Mouse (Mus musculus) cerebellum, postnatal 25 days (tissue): ENCODE results near the gene Eno2.
"Not testable (repeated sequence)": the region's sequence is repeated elsewhere in the genome, so short reads cannot be mapped to it uniquely, and the experiment has no call there.

ENCODE experiments used
- DNase-seq, 2 experiments: peaks; one replicate each; pipeline ENCODE4 v3.0.0; 2021; ENCODE audit warnings: mixed read lengths in 2 of 2

Eno2 gene

DNA sequence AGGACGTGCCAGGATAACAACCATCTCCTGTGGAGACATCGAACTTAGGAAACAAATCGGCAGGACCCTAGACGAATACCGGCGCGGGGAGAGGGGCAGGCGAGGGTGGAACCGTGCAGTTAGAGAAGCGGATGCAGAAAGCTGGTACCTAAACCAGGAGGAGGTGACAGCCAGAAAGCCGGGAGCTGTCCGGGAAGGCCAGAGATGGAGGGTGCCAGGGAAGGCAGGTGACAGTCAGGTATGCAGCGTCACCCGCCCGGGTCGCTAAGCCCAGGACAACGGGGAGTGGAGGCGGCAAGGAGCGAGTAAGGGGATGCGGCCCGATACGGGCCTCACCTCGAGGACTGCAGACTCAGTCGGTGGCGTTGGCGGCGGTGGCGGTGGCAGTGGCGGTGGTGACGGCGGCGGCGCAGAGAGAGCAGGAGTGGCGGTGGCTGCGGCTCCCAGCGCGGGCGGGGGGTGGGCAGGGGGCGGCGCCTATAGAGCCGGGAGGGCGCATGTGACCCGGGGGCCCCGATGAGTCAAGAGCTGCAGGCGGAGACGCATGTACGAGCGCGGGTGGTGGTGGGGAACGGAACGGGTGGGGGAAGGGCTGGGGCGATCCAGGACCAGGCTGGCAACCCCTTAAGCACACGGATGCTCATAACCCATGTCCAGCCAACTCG lies at the start of gene Eno2:
Eno2 (minus strand) TSS at position 573 of the 665 bp plus-strand sequence.
- DNase-seq = peak; percentile 85 to 94

GRCm38 (mm10) chr6:124817971-124818370 lies 48.5 kb upstream of the Eno2 start:
- DNase-seq = no peak

GRCm38 (mm10) chr6:124817563-124817962 lies 48.1 kb upstream of the Eno2 start:
- no peak for DNase-seq

- no peak for DNase-seq
Observed at GRCm38 (mm10) chr6:124817125-124817524, 47.7 kb upstream of the Eno2 start.

- no peak for DNase-seq
Observed at GRCm38 (mm10) chr6:124816611-124817010, 47.1 kb upstream of the Eno2 start.

GRCm38 (mm10) chr6:124814858-124815774 lies 45.6 kb upstream of the Eno2 start:
- DNase-seq = no peak

DNA sequence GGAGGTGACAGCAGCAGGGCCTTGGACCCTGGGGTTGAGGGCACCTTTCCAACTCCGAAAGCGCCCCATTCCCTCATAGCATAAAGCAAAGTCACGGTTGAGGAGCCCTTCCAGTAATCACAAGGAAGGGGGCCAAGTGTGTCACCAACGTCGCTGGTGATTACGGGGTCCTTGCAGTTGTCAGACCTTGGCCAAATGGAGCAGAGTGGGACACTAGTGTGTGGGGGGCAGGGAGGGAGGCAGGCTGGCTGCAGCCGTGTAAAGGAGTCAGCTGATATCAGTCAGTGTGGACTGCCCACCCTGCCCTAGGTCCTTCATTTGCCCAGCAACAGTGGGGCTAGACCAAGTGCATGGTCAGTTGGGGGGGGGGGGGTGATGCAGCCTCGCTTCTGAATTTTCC lies 45.0 kb upstream of the Eno2 start:
- no peak for DNase-seq

- peak; percentile 93 to 94 for DNase-seq
Observed at GRCm38 (mm10) chr6:124813933-124814332, 44.5 kb upstream of the Eno2 start, which contains the start of gene Tpi1. Gene Tpi1 (minus strand): TSS chr6:124814296.

DNA sequence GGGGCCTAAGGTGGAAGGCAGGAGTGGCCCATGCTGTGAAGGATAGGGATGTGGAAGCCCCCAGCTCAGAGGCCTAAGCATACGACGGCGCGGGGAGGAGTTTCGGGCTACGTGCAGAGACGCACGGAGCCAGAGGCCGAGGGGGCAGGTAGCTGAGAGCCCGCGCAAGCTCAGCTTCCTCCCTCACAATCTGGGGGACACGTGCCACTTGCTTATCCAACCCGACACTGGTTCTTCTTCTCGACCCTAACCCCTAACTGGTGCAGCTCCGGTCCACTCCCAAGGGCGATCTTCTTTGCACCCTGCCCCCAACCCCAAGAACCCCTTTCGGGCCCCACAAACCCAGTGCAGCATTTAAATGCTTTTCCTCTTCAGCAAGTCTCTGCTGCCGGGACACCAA lies 44.0 kb upstream of the Eno2 start:
- DNase-seq = peak; percentile 79 to 86

DNA sequence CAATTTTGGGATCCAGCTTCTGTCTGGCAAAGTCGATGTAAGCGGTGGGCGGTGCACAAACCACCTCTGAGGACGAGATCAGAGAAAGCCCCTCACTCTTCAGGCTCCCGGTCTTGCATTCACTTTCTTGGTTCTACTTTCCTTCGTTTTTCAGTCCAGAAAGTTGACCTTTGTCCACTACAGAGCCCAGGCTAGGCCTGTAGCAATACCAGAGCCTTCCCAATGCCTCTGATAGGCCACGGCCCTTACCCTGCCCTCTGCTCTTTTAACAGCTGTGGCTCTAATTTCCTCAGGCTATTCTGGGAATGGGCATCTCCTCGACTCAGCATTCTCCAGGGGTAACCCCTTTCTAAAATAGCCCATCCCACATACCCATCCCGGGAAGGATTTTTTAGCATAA lies 43.4 kb upstream of the Eno2 start:
- peak in 1 of 2 experiments; percentile 48 for DNase-seq

DNA sequence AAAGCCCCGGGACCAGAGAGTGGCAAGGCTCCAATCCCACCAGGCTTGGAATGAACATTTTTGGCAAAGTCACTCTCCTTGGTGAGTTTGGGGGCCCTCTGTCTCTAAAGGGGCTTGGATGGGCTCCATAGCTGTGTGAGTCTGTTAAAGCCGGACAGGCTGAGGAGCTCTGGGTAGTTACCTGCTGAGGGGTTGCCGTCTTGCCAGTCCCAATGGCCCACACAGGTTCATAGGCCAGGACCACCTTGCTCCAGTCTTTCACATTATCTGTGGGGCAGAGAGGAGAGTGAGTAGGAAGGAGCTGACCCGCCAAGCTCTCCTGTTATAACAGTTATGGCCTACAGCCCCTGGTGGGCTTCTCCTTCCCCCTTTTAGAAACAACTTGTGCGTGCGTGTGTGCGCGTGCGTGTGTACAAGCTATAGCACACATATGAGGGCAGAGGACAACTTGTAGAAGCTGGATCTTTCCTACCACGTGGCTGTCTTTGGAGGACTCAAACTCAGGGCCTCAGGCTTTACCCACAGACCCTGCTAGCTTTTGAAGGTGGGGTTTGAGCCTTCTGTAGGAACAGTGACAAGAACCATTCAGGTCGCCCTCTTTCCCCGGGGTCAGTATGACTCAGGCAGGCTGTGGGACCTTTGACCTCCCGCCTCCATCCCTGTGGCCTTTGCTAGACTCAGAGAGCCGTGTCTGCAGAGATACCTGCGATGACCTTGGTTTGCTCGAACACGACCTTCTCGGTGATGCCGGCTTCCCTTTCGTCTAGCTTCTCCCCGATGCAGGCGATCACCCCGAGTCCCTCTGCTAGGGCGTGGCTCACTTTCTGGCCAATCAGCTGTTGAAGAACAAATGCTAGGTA lies 42.5 kb upstream of the Eno2 start:
- no peak for DNase-seq

- DNase-seq = no peak
Observed at GRCm38 (mm10) chr6:124811403-124811665, 41.9 kb upstream of the Eno2 start.

DNA sequence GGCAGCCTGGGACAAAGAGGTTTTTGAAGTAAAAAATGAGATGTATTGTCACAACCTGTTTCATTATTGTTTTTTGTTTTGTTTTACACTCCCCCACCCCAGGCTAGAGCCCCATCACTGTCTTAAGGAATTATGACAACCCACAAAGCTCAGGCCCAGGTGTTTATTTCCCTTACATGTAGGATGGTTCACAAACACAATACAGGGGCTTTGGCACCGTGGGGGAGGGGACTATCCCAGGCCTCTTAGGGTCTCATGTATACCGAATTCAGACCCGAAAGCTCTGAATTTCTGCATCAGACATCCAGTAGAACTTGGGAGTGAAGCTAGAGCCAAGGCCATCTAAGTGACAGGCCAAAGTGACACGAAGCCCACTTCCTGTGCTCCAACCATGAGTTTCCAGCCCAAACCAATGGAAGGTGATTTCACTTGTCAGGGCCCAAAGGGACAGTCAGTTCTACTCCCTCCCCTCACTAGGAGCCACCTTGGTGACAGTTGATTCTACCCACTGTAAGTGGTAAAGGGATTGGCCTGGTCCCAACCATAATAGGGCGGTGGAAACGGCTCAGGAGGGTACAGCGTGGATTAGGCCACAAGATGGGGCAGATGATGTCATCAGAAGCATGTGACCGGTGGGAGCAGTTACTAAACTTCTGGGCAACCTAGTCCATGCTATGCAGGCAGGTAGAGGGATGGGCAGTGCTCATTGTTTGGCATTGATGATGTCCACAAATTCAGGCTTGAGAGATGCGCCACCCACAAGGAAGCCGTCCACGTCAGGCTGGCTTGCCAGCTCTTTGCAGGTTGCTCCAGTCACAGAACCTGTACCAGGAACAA lies 41.3 kb upstream of the Eno2 start:
- DNase-seq = not testable (repeated sequence)

DNA sequence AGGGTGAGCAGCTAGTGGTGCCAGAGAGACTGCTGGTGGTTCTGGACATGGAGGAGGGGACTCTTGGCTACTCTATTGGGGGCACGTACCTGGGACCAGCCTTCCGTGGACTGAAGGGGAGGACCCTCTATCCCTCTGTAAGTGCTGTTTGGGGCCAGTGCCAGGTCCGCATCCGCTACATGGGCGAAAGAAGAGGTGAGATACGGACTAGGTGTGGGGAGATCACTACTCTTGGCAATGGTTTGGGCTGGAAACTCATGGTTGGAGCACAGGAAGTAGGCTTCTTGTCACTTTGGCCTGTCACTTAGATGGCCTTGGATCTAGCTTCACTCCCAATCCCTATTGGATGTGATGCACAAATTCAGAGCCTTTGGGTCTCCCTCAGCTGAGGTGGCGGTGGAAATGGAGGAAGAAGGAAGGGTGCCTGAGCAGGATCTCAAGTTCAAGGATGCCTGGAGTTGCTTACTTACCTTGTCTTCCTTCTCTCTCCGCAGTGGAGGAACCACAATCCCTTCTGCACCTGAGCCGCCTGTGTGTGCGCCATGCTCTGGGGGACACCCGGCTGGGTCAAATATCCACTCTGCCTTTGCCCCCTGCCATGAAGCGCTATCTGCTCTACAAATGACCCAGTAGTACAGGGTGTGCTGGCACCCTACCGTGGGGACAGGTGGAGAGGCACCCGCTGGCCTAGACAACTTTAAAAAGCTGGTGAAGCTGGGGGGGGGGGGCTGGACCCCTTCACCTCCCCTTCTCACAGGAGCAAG lies 40.5 kb upstream of the Eno2 start:
- peak; percentile 29 to 49 for DNase-seq

DNA sequence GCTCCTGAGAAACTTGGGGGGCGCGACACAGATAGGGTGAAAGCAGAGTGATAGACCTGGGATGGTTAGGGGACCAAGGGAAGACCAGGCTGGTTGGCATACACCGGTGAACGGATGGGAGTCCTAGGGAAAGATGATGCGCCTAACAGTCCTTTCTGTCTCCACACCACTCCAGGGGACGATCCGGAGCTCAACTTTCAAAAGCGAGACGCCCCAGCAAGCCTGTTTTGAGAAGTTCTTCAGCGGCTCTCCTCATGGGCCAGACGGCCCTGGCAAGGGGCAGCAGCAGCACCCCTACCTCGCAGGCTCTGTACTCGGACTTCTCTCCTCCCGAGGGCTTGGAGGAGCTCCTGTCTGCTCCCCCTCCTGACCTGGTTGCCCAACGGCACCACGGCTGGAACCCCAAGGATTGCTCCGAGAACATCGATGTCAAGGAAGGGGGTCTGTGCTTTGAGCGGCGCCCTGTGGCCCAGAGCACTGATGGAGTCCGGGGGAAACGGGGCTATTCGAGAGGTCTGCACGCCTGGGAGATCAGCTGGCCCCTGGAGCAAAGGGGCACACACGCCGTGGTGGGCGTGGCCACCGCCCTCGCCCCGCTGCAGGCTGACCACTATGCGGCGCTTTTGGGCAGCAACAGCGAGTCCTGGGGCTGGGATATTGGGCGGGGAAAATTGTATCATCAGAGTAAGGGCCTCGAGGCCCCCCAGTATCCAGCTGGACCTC lies 39.7 kb upstream of the Eno2 start:
- peak; percentile 90 to 93 for DNase-seq

DNA sequence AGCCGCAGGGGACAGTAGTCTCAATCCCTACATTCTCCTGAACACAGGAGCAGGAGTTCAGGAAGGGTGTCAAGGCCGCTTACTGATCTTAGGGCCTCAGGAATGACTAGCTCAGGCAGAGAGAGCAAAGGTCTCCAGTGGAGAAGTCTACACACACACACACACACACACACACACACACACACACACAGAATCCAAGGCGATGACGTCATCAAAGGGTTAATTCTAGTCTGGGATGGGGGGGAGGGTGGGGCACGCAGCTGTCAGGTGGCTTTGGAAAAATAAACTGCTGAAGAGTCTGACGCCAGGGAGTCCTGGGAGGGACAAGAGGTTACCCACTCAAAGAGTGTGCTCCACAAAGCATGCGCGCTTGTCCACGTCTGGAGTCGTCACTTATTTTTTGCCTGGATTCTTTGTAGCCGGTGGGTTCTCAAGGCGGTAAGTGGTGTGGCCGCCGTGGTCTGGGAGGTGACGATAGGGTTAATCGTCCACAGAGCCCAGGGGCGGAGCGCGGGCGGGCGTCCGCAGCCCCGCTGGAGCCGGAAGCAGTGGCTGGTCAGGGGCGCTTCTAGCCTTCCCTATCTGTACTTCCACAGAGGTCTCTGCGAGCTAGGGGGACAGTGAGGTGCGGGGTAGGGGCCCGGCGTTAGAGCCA lies 39.0 kb upstream of the Eno2 start, which contains the start of gene Spsb2:
Spsb2 (plus strand) TSS at position 304 of the 655 bp plus-strand sequence.
- peak; percentile 76 to 79 for DNase-seq

DNA sequence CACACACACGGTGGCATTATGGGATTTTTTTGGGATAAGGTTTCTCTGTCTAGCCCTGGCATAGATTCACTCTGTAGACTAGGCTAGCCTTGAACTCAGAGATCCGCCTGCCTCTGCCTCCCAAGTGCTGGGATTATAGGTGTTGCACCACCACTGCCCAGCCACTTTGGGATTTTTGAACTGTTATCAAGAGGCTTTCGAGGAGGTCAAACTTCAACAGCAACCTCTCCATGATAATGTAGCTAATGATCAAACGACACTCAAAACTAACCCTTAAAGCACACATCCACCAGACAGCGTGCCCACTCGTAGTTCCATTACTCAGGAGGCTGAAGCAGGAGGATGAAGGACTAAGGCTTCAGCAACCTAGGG lies 38.5 kb upstream of the Eno2 start:
- peak in 1 of 2 experiments; percentile 14 for DNase-seq

GRCm38 (mm10) chr6:124807366-124807765 lies 37.9 kb upstream of the Eno2 start:
- DNase-seq = peak in 1 of 2 experiments; percentile 15

- peak in 1 of 2 experiments; percentile 33 for DNase-seq
Observed at GRCm38 (mm10) chr6:124806446-124807140, 37.1 kb upstream of the Eno2 start.
